Mouse (Mus musculus): ENCODE results near the gene Nln. TPM values are rescaled to one million over a fixed set of nuclear protein-coding genes. Genes with fewer than 3 reads are reported as not detected.

Nln gene
- polyA plus RNA-seq, 1 experiment from 2014 or later = 22.2 TPM

DNA sequence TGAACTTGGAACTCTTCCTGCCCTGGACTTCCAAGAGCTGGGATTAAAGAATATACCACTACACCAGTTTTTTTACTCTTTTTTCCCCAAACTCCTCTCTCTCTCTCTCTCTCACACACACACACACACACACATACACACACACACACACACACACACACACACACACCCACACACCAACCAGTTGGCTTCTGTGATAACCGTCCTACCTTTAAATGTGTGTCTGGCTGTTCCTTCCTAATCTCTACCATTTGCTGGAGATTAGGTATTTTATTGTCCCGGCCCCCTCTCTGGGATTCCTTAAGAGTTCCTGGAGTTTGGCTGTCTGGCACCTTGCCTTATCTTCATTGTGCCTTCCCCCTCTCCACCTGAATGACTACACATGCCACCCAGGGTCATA is 24.8 kb downstream of the Nln start:
- Histone ChIP-seq H3K36me3 (no peaks in the 10 kb centered on the region), H3K4me1 (no peaks in the 10 kb centered on the region), H3K4me3 (no peak overlapping the region), H3K27ac (no peak overlapping the region), H3K27me3 (ENCODE audit: insufficient read depth, poor library complexity, severe bottlenecking) (no peaks in the 10 kb centered on the region), H3K9me3 (no peaks in the 10 kb centered on the region)
- DNase-seq (ENCODE audit: low spot score) = no peak
- 42% methylated on average over 2 of the region's 2 CpGs for WGBS

DNA sequence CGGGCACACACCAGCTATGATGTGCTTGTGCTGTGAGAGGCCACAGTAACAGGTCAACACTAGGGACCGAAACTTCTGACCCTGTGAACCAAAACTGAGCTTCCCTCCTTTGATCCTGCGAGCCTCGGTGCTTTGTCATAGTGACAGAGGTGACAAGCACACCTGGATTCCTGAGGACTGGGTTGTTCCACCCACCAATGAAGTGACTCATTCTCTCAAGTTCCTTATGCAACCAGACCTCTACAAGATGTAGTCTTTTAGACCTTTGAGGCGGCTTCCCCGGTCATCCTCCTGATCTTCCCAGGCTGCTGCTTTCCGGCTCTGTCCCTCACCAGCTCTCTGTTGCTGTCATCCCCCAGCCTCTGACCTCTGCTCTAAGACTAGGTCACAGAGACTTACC is 26.9 kb downstream of the Nln start:
- H3K36me3 ChIP-seq = peaks cover 3% of the 10 kb centered on the region; the same call in 1 of the 2 replicates
- no peak overlapping the region for H3K4me3 ChIP-seq
- DNase-seq (ENCODE audit: low spot score) = no peak
- no peaks in the 10 kb centered on the region for H3K9me3 ChIP-seq
- no peaks in the 10 kb centered on the region for H3K4me1 ChIP-seq
- WGBS = 84% methylated on average over 7 of the region's 7 CpGs
- no peak overlapping the region for H3K27ac ChIP-seq
- H3K27me3 ChIP-seq (ENCODE audit: insufficient read depth, poor library complexity, severe bottlenecking) = no peaks in the 10 kb centered on the region

DNA sequence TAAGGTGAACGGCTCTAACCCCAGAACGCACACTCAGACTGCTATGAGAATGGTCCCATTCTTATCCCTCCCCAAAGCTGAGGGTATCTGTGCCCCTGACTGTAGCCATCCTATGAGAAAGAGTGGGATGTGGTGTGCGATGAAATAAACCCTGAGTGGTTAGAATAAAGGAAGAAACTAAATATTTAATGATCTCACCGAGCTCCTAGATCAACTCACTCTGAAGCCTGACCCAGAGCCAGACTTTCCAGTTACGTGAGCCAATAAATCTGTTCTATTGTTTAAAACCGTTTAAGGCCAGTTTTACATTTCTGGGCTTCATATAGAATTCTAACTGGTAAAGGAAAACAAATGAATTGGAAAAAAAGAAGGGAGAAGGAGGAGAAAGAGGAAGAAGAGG is 32.4 kb downstream of the Nln start:
- Histone ChIP-seq H3K4me1 (peaks cover 10% of the 10 kb centered on the region), H3K36me3 (peaks cover 4% of the 10 kb centered on the region), H3K4me3 (no peak overlapping the region), H3K9me3 (no peaks in the 10 kb centered on the region), H3K27me3 (ENCODE audit: insufficient read depth, poor library complexity, severe bottlenecking) (no peaks in the 10 kb centered on the region), H3K27ac (no peak overlapping the region)
- 91% methylated on average over 6 of the region's 6 CpGs for WGBS
- DNase-seq (ENCODE audit: low spot score) = no peak

DNA sequence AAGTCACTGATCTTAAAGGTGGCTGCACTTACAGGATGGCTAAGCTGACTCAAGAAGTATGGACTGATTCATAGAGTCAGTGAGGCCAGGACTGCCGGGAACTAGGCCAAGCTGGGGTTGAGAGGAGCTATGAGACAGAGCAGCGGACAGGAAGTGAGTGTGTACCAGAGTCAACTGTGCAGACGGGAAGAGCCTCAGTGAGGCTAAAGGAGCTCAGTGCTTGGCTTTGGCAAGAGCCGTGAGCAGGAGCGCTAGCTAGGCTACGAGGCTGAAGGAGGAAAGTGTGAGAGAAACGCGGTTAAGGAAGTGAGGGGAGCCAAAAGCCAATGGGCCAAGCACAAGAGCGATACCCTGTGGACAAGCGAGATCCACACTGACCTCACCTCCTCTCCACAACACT is 34.7 kb downstream of the Nln start:
- H3K27me3 ChIP-seq (ENCODE audit: insufficient read depth, poor library complexity, severe bottlenecking) = no peaks in the 10 kb centered on the region
- H3K4me3 ChIP-seq = no peak overlapping the region
- peaks cover 10% of the 10 kb centered on the region for H3K4me1 ChIP-seq
- 65% methylated on average over 10 of the region's 10 CpGs for WGBS
- H3K27ac ChIP-seq = no peak overlapping the region
- no peaks in the 10 kb centered on the region for H3K9me3 ChIP-seq
- H3K36me3 ChIP-seq = peaks cover 9% of the 10 kb centered on the region
- DNase-seq (ENCODE audit: low spot score) = no peak

DNA sequence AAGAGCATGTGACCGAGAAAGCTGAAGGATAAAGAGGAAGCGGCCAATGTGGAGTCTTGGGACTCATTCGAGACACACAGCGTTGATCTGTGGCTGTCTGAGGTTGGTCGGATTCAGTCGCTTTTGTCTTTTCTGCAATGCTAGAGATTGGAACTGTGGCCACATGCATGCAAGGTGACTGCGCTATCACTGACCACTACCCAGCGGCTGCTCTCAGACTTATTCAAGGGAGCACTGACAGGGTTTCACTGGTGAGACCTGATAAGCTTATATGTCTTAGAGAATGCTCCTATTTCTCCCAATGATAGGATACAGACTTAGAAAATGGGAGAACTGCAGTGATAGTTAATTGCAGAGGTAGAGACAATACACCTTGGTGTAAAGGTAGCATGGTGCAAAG is 35.2 kb downstream of the Nln start:
- H3K27ac ChIP-seq = no peak overlapping the region
- H3K9me3 ChIP-seq = no peaks in the 10 kb centered on the region
- DNase-seq (ENCODE audit: low spot score) = no peak
- WGBS = 86% methylated on average over 8 of the region's 8 CpGs
- peaks cover 10% of the 10 kb centered on the region for H3K4me1 ChIP-seq
- H3K27me3 ChIP-seq (ENCODE audit: insufficient read depth, poor library complexity, severe bottlenecking) = no peaks in the 10 kb centered on the region
- peaks cover 9% of the 10 kb centered on the region for H3K36me3 ChIP-seq
- H3K4me3 ChIP-seq = no peak overlapping the region

DNA sequence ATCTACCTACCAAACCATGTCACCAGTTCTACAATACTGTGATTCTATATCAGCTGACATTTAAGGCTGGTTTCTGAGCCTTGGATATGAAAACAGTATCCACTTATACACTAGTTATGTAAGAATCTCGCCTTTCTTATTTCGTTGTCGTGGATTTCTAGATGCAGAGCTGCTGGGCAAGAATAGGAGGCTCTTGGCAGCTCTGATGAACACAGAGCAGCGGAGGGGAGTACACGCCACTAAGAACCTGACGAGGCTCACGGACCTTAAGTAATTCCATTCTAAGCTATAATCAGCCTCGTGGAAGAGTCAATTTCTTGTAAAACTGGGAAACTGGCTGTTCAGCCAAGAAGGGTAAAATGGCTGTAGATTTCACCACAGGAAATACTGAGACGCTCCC is 37.1 kb downstream of the Nln start:
- no peaks in the 10 kb centered on the region for H3K9me3 ChIP-seq
- H3K27me3 ChIP-seq (ENCODE audit: insufficient read depth, poor library complexity, severe bottlenecking) = no peaks in the 10 kb centered on the region
- H3K36me3 ChIP-seq = peaks cover 13% of the 10 kb centered on the region
- peaks cover 10% of the 10 kb centered on the region for H3K4me1 ChIP-seq
- no peak overlapping the region for H3K4me3 ChIP-seq
- DNase-seq (ENCODE audit: low spot score) = no peak
- WGBS = 95% methylated on average over 9 of the region's 9 CpGs
- H3K27ac ChIP-seq = no peak overlapping the region

DNA sequence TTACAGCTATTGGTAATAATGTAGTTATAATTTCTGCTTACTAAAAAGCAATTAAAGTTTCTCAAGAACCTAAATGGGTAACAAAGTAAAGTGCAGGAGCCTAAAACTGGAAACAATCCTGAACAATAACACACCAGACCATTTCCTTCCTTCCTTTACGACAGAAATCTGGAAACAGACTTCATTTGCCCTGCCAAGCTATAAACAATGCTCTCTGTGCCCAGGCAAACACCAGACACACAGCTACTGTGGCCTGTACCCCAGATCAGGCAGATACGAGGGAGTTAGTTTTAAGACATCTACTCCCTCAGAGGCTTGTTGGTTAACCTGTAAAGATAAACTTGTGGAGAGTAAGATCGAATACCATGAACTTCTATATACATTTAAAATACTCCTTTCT is 38.7 kb downstream of the Nln start:
- Histone ChIP-seq H3K36me3 (peaks cover 13% of the 10 kb centered on the region), H3K9me3 (no peaks in the 10 kb centered on the region), H3K4me3 (no peak overlapping the region), H3K27ac (0 out of 2 replicates have a peak overlapping the region, but pooled peaks have one; percentile 5), H3K27me3 (ENCODE audit: insufficient read depth, poor library complexity, severe bottlenecking) (no peaks in the 10 kb centered on the region), H3K4me1 (peaks cover 10% of the 10 kb centered on the region)
- no peak for DNase-seq (ENCODE audit: low spot score)
- WGBS = 65% methylated on average over 3 of the region's 3 CpGs

DNA sequence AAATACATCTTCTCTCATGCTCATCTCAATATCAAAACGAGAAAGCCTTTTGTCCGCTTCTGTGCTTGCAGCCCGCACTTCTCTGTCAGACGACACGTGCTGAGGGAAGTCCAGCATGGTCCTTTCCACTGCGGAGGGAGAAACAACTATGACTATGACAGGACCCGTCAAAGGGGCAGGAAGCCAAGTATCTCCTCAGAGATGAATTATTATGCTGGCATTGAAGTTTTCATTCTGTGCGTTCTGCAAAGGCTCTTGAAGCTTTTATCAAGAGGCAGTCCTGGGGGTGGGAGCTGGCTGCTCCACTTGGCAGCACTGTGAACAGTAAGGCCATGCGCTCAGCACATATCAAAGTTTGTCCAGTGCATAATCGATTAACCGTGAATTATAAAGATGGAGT is 40.2 kb downstream of the Nln start:
- Histone ChIP-seq H3K9me3 (no peaks in the 10 kb centered on the region), H3K27ac (no peak overlapping the region), H3K4me1 (peaks cover 4% of the 10 kb centered on the region), H3K36me3 (peaks cover 20% of the 10 kb centered on the region), H3K4me3 (no peak overlapping the region), H3K27me3 (ENCODE audit: insufficient read depth, poor library complexity, severe bottlenecking) (no peaks in the 10 kb centered on the region)
- no peak for DNase-seq (ENCODE audit: low spot score)
- 90% methylated on average over 11 of the region's 11 CpGs for WGBS

DNA sequence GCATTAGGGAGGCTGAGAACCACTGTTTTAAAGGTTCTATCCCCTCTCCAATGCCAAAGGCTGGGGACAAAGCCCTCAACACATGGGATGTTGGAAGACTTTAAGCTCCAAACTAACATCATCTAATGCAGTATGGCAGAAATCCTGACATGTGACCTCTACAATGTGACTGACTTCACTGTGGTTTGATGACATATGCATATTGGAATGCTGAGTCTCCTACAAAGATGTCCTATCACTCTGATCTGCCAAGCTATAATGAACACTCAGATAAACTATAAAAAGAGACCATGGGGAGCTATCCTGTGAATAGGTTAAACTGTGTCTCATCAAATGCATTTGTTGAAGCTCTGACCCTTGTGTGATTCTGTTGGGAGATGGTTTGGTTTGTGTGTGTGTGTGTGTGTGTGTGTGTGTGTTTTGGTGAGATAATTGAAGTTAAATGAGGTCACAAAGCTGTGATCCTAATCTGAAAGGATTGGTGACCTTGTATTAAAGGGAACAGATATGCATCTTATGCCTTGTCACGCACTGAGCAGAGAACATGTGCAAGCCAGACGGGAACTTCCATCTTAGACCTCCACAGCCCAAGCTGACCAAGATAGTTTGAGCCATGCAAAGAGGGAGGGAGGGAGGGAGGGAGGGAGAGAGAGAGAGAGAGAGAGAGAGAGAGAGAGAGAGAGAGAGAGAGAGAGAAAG is 43.6 kb downstream of the Nln start:
- 91% methylated on average over 2 of the region's 2 CpGs for WGBS
- no peaks in the 10 kb centered on the region for H3K9me3 ChIP-seq
- no peak for DNase-seq (ENCODE audit: low spot score)

DNA sequence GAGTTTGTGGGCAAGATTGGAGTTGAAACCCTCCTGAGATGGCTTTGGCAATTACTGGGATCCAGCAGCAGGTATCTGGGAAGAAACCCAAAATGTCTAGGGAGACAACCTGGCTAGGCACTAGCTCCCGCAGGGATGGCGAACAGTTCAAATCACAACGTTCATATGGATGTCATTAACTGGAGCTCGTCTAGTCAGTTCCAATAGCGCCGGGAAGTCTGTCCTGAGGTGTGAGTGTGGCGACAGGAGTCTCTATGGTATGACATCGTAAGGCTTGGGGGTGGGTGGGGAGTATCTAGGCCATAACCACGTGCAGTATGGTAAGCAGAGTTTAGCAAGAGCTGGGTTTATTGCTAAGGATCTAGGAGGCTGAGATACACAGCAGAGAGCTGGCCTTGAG is 46.4 kb downstream of the Nln start:
- Histone ChIP-seq H3K4me1 (peaks cover 23% of the 10 kb centered on the region), H3K27me3 (ENCODE audit: insufficient read depth, poor library complexity, severe bottlenecking) (no peaks in the 10 kb centered on the region), H3K4me3 (no peak overlapping the region), H3K9me3 (no peaks in the 10 kb centered on the region), H3K27ac (no peak overlapping the region), H3K36me3 (peaks cover 13% of the 10 kb centered on the region)
- WGBS = 76% methylated on average over 9 of the region's 9 CpGs
- no peak for DNase-seq (ENCODE audit: low spot score)

More for the DNA sequence above, 43.6 kb downstream of the Nln start:
- H3K27me3 ChIP-seq (ENCODE audit: insufficient read depth, poor library complexity, severe bottlenecking) = no peaks in the 10 kb centered on the region
- H3K4me1 ChIP-seq = peaks cover 9% of the 10 kb centered on the region; the same call in 1 of the 2 replicates
- H3K27ac ChIP-seq = no peak overlapping the region
- peaks cover 20% of the 10 kb centered on the region for H3K36me3 ChIP-seq
- H3K4me3 ChIP-seq = no peak overlapping the region

DNA sequence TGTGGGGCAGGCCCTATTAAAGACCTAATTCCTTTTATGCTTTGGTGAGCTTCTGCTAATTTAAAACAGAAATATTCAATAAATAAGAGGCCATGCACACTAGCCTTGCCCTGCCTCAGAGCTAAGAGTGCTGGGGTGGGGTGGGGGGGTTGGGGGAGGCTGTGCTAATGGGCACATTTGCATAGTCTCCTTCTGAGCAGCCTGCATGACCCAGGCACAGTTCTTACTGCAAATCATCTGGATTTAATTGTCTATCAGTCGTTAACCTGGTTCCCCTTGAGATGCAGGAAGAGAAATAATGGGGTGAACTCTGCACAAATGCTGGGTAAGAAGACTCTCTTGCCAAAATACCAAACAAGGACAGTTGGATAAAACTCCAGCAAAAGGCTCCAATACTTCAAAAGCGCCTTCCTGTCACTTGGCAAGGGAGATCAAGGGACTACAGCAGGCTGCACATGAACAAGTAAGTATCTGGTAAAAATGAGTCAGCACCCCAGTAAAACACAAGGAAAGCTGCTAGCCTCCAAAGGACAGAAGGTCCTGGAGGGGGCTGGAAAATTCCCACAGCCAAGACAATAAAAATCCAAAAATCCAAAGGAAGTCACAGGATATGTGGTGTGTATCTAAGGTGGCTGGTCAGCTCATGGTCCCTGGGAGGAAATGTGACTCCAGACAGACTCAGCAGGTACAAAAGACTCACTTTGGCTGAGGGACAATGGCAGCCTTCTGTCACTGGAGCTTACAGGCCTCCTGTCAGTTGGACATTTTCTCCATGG is 47.3 kb downstream of the Nln start:
- Histone ChIP-seq H3K27ac (peak overlapping the region; percentile 22; the same call in 1 of the 2 replicates), H3K9me3 (no peaks in the 10 kb centered on the region), H3K27me3 (ENCODE audit: insufficient read depth, poor library complexity, severe bottlenecking) (no peaks in the 10 kb centered on the region), H3K4me1 (peaks cover 23% of the 10 kb centered on the region), H3K36me3 (peaks cover 13% of the 10 kb centered on the region), H3K4me3 (no peak overlapping the region)
- 66% methylated on average over 2 of the region's 2 CpGs for WGBS
- DNase-seq (ENCODE audit: low spot score) = no peak

DNA sequence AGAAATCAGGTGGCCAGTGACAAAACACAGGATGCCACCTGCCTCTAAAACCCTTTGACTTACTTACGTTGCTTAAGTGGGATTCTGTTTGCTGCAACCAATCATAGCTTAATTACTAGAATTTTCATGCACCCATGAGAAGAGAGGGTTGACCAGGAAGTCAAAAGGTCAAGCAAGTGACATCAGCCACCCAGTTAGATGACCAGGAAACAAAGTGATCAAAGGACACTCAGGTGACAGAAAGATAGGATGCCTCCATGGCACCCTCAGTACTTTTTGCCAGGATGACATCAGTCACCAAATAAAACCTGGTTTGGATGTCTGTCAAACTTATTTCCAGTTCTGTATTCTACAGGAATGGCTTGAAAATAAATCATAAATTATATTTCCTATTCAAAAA is 49.2 kb downstream of the Nln start:
- Histone ChIP-seq H3K9me3 (no peaks in the 10 kb centered on the region), H3K27me3 (ENCODE audit: insufficient read depth, poor library complexity, severe bottlenecking) (no peaks in the 10 kb centered on the region), H3K4me1 (peaks cover 23% of the 10 kb centered on the region), H3K27ac (no peak overlapping the region), H3K4me3 (no peak overlapping the region), H3K36me3 (peaks cover 22% of the 10 kb centered on the region)
- WGBS = 64% methylated on average over 1 of the region's 1 CpGs
- no peak for DNase-seq (ENCODE audit: low spot score)

DNA sequence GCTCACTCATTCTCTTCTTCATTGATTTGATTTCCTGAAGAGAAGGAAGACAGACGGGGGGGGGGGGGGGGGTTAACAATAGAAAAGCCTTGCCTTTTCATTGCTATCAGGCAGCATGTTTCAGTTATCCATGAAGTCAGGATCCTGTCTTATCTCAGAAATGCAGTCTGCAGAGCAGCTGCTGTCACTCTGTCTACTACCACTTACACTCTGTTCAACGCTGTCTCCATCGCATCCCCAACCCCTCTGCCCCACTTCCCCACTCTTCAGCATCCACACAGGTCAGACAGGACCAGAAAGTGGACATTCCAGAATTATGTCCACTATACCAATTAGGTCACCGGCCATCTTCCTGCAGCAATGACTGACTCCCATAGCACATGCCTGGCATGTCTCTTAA is 49.9 kb downstream of the Nln start:
- no peak overlapping the region for H3K4me3 ChIP-seq
- peaks cover 23% of the 10 kb centered on the region for H3K4me1 ChIP-seq
- 25% methylated on average over 4 of the region's 4 CpGs for WGBS
- DNase-seq (ENCODE audit: low spot score) = peak; percentile 66
- H3K27ac ChIP-seq = no peak overlapping the region
- H3K36me3 ChIP-seq = peaks cover 17% of the 10 kb centered on the region
- no peaks in the 10 kb centered on the region for H3K27me3 ChIP-seq (ENCODE audit: insufficient read depth, poor library complexity, severe bottlenecking)
- no peaks in the 10 kb centered on the region for H3K9me3 ChIP-seq

All from heart, embryonic 10.5 days (tissue).